Mouse (Mus musculus) cerebellum, adult 2 months (tissue): ENCODE data around the gene Csrnp1.

Source experiments
- CTCF ChIP-seq: fragments of 200-500 bp; IDR thresholded peaks from 2 replicates; pipeline ENCODE4 v1.5.1; 2011; ENCODE audit warnings: low read depth, mild to moderate bottlenecking, control low read depth, low read length, moderate library complexity, borderline replicate concordance; ENCODE audit not compliant: insufficient read depth
- POLR2A ChIP-seq: fragments of 200-500 bp; IDR thresholded peaks from 2 replicates; pipeline ENCODE4 v1.6.1; 2011; ENCODE audit warnings: low read length, control low read depth, borderline replicate concordance; ENCODE audit not compliant: insufficient read depth

GRCm38 (mm10) chr9:119941861-119942260, 42.6 kb downstream of the Csrnp1 start:
- TF ChIP-seq CTCF, result no peak
- no peak for TF ChIP-seq POLR2A
